Comparison of ENCODE assay signal across 18 mouse cellular contexts in the genomic region with DNA sequence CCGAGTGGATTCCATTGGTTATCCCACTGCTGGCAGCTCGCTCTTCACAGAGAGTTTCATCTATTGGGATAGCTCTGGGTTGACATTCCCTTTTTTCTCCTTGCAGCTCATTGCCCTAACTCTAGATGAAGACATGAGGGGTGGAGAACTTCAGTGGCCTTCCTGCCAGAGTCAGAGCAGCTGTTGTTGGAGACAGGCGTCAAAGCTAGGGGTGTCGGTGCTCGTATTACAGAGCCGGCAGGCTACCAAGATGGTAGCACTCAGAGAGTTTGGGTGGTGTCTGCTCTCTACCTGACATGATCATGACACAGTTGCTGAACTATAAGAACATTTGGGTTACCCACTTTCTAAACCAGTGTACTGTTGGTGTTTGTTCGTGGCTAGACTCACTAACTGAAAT.
"Had no signal": no experiment of that assay in that cellular context is flagged by ENCODE, and none has a peak within 500 bp of the region (broad histone marks: within the 10 kb centered on the region; RNA-seq: fewer than 3 reads in every experiment).

No protein-coding gene starts in this region.

- H3K4me3 ChIP-seq: limb, embryonic 10.5 days; limb, embryonic 13.5 days; liver, embryonic 12.5 days; liver, embryonic 15.5 days; lung, embryonic 15.5 days; megakaryocyte, embryonic 14.5 days; midbrain, embryonic 10.5 days; midbrain, embryonic 13.5 days; stomach, embryonic 15.5 days had no signal

- H3K4me1 ChIP-seq: liver, embryonic 12.5 days; liver, embryonic 15.5 days; lung, embryonic 15.5 days; stomach, embryonic 15.5 days had no signal

- H3K27ac ChIP-seq: limb, embryonic 10.5 days; limb, embryonic 13.5 days; liver, embryonic 12.5 days; liver, embryonic 15.5 days; lung, embryonic 15.5 days; midbrain, embryonic 10.5 days; midbrain, embryonic 13.5 days; stomach, embryonic 15.5 days had no signal

- DNase-seq: kidney, adult 9 months; kidney, postnatal 14 days; kidney, postnatal 4 days; liver; lung, adult 18-20 months; lung, postnatal 10 days; lung, postnatal 36 days; thymus, postnatal 14 days; thymus, postnatal 4 days had no signal

- H3K27me3 ChIP-seq: limb, embryonic 13.5 days; liver, embryonic 12.5 days; liver, embryonic 15.5 days; lung, embryonic 15.5 days; midbrain, embryonic 13.5 days; stomach, embryonic 15.5 days had no signal

- H3K36me3 ChIP-seq: limb, embryonic 10.5 days; limb, embryonic 13.5 days; liver, embryonic 12.5 days; liver, embryonic 15.5 days; lung, embryonic 15.5 days; midbrain, embryonic 10.5 days; midbrain, embryonic 13.5 days; stomach, embryonic 15.5 days had no signal
